Mouse (Mus musculus) limb, embryonic 15.5 days (tissue): ENCODE data around the gene Gm21394. TPM values are rescaled to one million over a fixed set of nuclear protein-coding genes. Genes with fewer than 3 reads are reported as not detected.
"Not testable (repeated sequence)": the region's sequence is repeated elsewhere in the genome, so short reads cannot be mapped to it uniquely, and the experiment has no call there.

Experiments used
- ATAC-seq: fragments of 200-750 bp; cut with Nextera tagmentation; 2 replicates; pipeline ENCODE4 v1.8.0; 2017; ENCODE audit warnings: low read depth, moderate TSS enrichment; ENCODE audit not compliant: insufficient number of reproducible peaks, low FRiP score, low TSS enrichment
- H3K27ac ChIP-seq: fragments of 300-500 bp; sonication (generic); 2 replicates; pipeline ENCODE4 v1.5.1; 2015; ENCODE audit warnings: moderate library complexity, mild to moderate bottlenecking, inconsistent platforms
- H3K27me3 ChIP-seq: fragments of 300-500 bp; sonication (generic); 2 replicates; pipeline ENCODE4 v1.6.1; 2015; ENCODE audit warnings: inconsistent platforms
- H3K36me3 ChIP-seq: fragments of 300-500 bp; sonication (generic); 2 replicates; pipeline ENCODE4 v1.6.1; 2015; ENCODE audit warnings: inconsistent platforms
- H3K4me1 ChIP-seq: fragments of 300-500 bp; sonication (generic); 2 replicates; pipeline ENCODE4 v1.6.1; 2015; ENCODE audit warnings: inconsistent platforms
- H3K4me2 ChIP-seq: fragments of 300-500 bp; sonication (generic); 2 replicates; pipeline ENCODE4 v1.6.1; 2015; ENCODE audit warnings: mild to moderate bottlenecking, inconsistent platforms
- H3K4me3 ChIP-seq: fragments of 300-500 bp; sonication (generic); 2 replicates; pipeline ENCODE4 v1.5.1; 2015; ENCODE audit warnings: mild to moderate bottlenecking, inconsistent platforms
- H3K9ac ChIP-seq: fragments of 300-500 bp; sonication (generic); 2 replicates; pipeline ENCODE4 v1.6.1; 2015; ENCODE audit warnings: inconsistent platforms
- H3K9me3 ChIP-seq: fragments of 300-500 bp; sonication (generic); 2 replicates; pipeline ENCODE4 v1.6.1; 2016; ENCODE audit warnings: inconsistent platforms
- WGBS: fragments of 180-500 bp; shearing (Covaris S2); methylation state at CpG from one replicate; pipeline ENCODE4 v1.1.7; 2015; 5-methylcytosine and 5-hydroxymethylcytosine counted together
- polyA plus RNA-seq: library from polyadenylated mRNA; unstranded; fragments of >200 nt; fragmentation: Nextera tagmentation; extraction: Ambion mirVana; gene quantifications from 2 replicates; pipeline ENCODE4 v1.2.1, GENCODE M21; 2015

Gene Gm21394
- polyA plus RNA-seq: not detected in 2 replicates

- H3K27ac ChIP-seq, H3K27me3 ChIP-seq, H3K9ac ChIP-seq, H3K4me2 ChIP-seq, H3K36me3 ChIP-seq, H3K4me1 ChIP-seq, ATAC-seq, H3K9me3 ChIP-seq, H3K4me3 ChIP-seq: not testable (repeated sequence)
- no CpG with 5 or more reads among the region's 4 CpGs for WGBS
Observed at GRCm38 (mm10) chrY:84564807-84565206, at the start of gene Gm21394. Gene Gm21394, minus strand, starts transcription at chrY:84564907.

Other genes starting within 250 kb of the Gm21394 start
- gene Gm21409, start 181.8 kb upstream of the Gm21394 start, polyA plus RNA-seq: not detected in 2 replicates